Mouse (Mus musculus) ovary, postnatal 36 days (tissue): Measurements from ENCODE around the gene Sdccag8.

Experiments
- DNase-seq: peaks from one replicate; pipeline ENCODE4 v3.0.0; 2022; ENCODE audit warnings: low spot score, mixed read lengths

Gene Sdccag8

GRCm38 (mm10) chr1:177011688-177012087 is 197.2 kb downstream of the Sdccag8 start:
- DNase-seq: no peak

GRCm38 (mm10) chr1:177012774-177013173 is 198.3 kb downstream of the Sdccag8 start:
- DNase-seq: no peak

- no peak for DNase-seq
Observed at GRCm38 (mm10) chr1:177013313-177013712, 198.9 kb downstream of the Sdccag8 start.

DNA sequence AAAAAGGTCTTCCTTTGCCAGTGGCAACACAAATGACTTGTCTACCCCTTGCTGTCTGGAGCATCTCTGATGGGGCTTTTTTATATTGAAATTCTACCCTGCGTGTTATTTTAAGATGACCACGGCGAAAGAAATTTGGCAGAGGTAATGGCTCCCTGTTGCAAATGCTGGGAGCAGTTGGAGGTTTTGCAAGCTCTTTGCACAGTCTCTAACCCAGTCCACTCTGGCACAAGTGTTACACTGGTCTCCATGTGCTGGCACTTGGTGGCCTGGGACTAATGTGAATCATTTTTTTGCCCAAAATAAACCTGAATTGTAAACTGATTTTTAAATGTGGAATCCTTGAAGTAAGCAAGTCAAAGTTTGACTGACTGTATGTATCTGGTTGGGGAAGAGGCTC is 199.3 kb downstream of the Sdccag8 start:
- no peak for DNase-seq

DNA sequence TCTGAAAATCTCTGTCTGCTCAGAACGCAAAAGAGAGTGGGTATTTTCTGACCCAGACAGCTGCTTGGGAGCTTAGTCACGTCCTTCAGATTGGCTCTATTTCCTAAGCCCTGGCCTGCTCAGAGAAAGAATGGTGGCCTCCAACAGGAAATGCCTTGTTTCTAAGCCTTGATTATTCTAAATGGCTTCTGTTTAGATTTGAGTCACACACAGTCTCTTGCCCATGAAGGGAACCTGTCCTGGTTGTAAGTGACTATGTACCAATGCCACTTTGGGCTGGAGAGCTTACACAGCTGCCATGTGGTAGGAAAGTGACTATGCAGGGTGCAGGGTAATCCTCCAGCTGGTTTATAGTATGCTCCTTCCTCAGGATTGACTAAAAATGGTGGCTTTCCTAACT is 199.9 kb downstream of the Sdccag8 start:
- DNase-seq: no peak

DNA sequence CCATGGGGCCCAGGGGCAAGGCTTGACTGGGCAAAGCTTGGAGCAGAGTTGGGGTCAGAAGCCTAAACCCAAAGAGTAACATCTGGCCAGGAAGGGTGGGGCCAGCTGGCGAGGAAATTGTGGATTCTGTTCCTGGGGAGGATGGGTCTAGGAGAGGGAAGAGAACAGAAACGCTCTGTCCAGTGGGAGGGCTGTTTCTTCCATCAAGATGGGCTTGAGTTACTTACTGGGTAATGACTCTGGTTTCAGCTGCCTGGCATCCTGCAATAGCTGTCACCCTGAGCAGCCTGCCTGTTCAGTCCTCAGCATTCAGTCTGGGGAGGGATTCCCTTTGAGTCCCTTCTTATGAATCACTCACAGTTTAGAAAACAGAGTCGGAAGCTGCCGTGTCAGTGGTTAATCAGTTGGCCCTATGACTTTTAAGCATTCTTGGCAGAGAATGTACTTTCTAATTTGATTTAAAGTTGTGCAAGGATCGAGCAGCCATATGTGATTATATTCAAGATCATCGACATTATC is 200.5 kb downstream of the Sdccag8 start:
- DNase-seq: no peak

DNA sequence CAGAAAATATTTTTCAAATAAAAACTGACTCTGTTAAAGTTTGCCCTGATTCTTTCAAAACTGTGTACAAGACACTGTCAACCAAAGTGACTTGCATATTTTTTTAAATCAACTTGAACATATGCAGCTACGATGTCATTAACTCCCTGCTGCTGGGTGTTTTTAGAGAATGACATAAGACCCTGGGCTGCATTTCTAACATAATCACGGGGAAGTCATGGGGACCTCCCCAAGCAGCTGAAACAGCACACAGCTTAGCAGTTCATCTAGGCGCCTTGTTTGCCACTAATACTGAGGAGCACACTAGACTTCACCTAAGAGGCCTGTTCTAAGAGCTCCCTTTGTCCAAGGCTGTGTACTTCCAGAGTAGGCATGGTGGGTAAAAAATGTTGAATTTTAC is 201.5 kb downstream of the Sdccag8 start:
- no peak for DNase-seq

DNA sequence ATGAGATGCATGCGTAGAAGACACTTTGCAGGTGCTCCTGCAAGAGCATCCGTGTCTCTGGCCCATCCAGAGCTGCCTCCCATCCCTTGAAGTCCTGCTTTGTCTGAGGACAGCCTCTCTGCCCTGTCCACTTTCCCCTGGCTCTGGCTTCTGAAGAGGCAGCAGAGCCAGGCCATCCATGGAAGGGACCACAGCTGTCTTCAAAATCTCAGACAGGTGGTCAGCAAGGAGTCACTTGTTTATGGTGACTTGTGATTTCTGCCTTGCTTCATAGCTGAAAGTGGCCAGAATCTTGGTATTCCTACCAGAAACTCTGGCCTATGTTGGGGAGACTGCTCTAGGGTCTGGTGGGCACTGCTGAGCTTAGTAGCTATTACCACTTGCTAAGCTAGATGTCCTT is 202.3 kb downstream of the Sdccag8 start:
- no peak for DNase-seq

DNA sequence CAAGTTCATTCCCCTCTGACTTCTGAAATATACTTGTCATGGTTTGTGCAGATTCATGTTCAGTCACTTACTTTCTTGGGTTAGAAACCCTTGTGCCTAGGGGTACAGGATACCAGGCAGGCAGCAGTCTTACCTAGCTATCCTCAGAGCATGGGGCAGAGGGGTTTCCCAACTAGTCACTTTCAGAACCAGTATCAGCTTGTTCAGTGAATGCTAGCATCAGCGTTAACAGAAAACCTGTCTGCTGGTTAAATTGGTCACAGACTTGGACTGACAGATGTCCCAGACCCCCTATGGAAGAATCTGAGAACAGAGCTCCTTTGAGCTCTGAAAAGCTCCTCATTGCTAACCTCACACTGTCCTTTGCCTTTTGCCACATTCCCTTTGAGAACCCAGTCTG is 204.3 kb downstream of the Sdccag8 start:
- DNase-seq: no peak

DNA sequence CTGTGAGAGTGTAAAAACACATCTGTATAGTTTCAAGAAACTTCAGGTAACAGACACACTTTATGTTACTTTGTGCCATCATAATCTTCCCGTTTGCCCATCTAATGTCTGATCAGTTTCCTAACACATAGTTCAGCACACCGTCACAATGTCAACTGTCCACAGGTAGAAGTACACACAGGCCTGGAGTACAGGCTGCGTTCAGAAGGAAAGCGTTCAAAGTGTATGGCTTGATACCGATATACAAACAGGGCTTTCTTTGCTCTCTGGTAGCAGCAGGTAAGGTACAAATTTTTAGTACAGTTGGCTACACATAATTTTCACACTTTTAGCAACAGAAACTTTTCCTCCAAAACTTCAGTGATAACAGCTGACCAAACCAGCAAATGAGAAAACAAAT is 205.2 kb downstream of the Sdccag8 start:
- DNase-seq: no peak

DNA sequence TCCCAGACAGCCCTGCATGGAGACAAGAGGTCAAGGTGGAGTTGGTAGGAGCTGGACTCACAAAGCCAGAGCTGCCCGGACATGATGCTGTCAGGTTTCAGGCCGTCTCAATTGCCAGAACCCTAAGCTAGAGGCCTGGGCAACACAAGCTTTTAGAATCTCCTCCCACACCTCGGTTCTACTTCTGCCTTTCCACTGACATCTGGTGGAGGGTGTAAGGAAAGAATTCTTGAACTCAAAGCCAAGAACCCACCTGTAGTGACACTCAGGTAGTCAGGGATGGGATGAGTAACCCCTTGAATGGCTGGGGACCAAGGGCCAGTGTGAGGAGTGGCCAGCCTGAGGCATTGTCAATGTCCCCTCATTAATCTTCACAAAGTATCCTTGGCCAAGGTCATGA is 208.3 kb downstream of the Sdccag8 start:
- no peak for DNase-seq

- no peak for DNase-seq
Observed at GRCm38 (mm10) chr1:177027706-177028105, 213.2 kb downstream of the Sdccag8 start.

- DNase-seq: no peak
Observed at GRCm38 (mm10) chr1:177029032-177029431, 214.6 kb downstream of the Sdccag8 start.

GRCm38 (mm10) chr1:177030669-177031068 is 216.2 kb downstream of the Sdccag8 start:
- no peak for DNase-seq

DNA sequence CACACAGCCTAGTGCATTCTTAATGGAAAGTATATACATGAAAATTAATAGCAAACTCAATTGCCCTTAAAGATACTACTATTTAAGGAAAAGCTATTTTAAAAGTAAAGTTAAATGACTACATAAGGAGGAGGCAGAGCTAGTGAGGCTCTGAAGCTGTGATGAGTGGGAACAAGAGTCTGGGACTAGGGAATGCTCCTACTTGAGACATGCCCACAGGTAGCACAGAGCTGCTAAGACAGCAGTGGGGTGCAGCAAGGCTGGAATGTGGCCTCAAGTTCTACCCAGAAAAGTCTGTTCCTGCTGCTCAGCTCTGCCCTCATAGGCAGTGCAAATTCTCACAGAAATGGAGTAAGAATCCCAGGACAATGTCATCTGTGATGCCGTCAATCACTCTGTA is 216.7 kb downstream of the Sdccag8 start:
- DNase-seq: no peak

DNA sequence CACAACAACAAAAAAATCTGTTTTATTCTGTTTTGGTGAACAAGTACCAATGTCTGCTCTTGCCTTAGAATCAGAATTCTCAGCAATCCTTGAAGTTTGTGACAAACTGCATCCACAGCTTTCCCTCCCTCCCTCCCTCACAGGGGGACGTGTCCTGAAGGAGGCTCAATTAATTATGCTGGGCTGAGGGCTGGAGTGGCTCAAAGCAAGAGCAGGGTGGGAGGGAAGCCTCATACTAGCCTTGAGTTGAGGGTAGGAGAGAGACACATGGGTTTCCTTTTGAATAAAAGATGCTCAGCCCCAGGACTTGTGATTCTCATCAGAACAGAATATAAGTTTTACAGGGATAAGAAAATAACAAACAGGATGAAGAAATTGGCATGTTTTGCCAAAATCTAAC is 217.8 kb downstream of the Sdccag8 start:
- DNase-seq: no peak

- no peak for DNase-seq
Observed at GRCm38 (mm10) chr1:177035460-177035859, 221.0 kb downstream of the Sdccag8 start.

DNA sequence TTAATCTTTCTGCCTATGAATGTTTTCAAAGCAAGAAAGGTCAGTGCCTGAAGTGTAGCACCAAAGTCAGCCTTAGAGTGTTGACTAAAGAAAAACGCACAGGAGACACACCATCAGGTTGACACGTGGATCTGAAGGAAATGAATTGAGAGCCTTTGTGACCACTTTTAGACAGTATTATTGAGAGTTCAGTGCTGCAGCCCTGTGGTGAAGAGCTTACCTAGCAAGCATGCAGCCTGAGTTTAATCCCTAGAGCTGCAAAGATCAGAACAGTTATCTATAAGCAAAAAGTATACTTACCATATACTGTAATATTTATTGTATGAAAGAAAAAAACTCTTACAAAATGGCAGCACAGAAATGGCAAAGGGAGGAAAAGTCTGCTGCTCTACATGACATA is 223.9 kb downstream of the Sdccag8 start:
- no peak for DNase-seq

- no peak for DNase-seq
Observed at GRCm38 (mm10) chr1:177039093-177039674, 224.7 kb downstream of the Sdccag8 start.

DNA sequence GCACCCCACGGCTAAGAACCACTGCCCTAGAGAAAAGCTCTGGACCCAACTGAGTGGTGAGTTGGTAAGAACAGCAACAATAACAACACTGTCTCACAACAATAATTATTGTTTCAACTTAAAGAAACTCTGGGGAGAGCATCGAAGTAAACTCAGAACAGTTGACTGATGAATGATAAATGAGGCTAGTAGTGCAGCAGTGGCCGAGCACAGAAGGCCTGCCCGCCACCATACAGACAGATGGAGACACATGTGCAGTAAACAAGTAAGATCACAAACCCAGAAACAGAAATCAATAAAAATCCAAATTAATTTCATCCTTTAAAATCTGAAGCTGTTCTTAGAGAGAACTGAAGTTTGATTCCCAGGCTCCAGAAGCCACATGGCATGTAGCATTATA is 225.6 kb downstream of the Sdccag8 start:
- no peak for DNase-seq

GRCm38 (mm10) chr1:177045885-177046284 is 231.4 kb downstream of the Sdccag8 start:
- no peak for DNase-seq

DNA sequence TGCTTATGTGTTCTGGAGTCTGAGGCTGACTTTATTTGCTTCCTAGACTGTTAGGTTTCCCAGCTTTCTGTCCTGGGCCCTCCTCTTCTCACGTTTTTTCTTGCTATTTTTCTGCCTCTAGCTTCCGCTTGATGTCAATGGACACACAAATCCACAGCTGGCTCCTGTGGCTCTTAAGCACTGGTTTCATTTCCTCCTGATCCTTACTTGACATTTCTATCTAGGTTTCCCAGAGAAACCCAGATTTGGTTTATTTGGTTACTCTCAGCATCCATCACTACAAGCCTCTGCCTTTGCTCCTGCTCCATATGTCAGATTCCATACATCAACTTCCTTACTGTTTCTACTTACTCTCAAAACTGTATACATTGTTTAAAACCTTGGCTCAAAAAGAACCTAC is 232.5 kb downstream of the Sdccag8 start:
- DNase-seq: no peak

GRCm38 (mm10) chr1:177048773-177049172 is 234.3 kb downstream of the Sdccag8 start:
- no peak for DNase-seq

DNA sequence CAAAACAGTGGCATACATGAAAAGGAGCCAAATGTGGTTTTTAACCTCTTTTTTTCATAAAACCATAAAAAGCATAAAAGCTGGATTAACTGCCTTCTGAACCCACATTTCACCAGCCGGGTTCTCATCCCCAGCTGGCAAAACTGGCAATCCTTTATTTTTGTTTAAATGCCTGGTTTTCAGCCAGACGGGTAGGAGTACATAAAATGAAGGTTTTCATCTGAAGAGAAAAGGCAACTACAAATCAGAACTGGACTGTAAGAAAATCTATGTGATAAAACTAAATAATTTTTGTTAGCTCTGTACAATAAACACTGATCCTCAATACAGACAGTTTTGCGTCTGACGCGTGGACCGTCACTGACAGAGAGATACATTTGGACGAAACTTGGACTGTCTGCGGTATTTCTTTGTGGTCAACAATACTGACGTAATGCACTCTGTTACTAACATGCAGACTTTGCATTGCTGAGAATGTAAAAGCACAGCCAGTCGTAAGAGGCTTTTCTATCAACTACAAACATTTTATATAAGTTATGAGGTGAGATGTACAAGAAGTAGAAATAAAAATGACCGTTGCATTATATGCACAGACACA is 237.0 kb downstream of the Sdccag8 start:
- DNase-seq: no peak
